Mouse (Mus musculus): ENCODE results near the gene Wdr24. TPM values are rescaled to one million over a fixed set of nuclear protein-coding genes. Genes with fewer than 3 reads are reported as not detected.
"Not testable (repeated sequence)": the region's sequence is repeated elsewhere in the genome, so short reads cannot be mapped to it uniquely, and the experiment has no call there.

Wdr24 gene
- polyA plus RNA-seq, 1 experiment from 2014 or later: 8.8 TPM

DNA sequence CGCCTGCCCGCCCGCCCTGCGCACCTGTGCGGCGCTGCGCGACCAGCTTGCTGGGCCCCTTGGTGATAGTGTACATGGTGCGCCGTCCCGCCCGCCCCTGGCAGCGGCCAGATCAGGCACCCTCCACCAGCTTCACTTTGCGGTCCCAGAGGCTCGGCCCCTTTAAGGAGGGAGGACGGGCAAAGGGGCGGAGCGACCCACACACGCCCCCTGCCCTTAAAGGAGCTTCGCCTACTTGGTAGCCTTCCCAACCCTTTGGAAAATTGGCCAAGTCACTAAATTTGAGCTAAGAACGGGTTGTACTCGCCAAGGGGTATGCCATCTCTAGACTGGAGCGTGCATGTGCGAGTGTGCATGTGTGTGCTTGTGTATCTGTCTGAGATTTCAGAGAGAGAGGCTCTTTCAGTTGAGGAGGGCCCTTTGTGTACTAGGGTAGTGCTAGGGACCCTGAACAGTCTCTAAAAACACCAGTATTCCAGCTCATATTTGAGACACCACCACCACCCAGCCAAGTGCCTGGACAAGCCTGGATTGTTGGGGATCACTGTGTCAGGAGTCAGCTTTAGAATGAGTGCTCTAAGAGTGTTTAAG, 45.3 kb downstream of the Wdr24 start, which contains the start of gene Mcrip2:
Gene Mcrip2 (minus strand): TSS at position 164 of the 591 bp plus-strand sequence.
- Histone ChIP-seq H3K79me2 (ENCODE audit: inconsistent target) (no peaks in the 10 kb centered on the region; the same call in 1 of the 2 replicates), H3K36me3 (ENCODE audit: inconsistent target) (no peaks in the 10 kb centered on the region), H3K27ac (0 out of 2 replicates have a peak within 1 kb of the TSS, but pooled peaks have one; percentile 19), H3K4me3 (ENCODE audit: inconsistent target) (peak within 1 kb of the TSS; percentile 40)
- WGBS (ENCODE audit: missing documents): 2% methylated on average over 24 of the region's 24 CpGs

DNA sequence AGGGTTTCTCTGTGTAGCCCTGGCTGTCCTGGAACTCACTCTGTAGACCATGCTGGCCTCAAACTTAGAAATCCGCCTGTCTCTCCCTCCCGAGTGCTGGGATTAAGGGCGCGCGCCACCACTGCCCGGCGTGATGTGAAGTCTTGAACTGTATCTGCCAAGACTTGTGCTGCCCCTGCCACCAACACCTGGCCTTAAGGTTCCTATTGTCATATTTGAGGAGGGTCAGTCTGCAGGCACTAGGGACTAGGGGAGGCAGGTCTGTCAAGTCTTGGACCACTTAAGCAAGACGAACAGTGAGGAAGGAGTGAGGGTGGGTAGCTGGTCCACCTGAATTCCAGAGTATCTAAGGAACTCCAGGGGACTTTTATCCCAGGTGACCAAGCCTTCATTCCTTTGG, 46.1 kb downstream of the Wdr24 start:
- WGBS (ENCODE audit: missing documents): 99% methylated on average over 8 of the region's 8 CpGs
- Histone ChIP-seq H3K27ac (no peak overlapping the region), H3K79me2 (ENCODE audit: inconsistent target) (no peaks in the 10 kb centered on the region; the same call in 1 of the 2 replicates), H3K36me3 (ENCODE audit: inconsistent target) (no peaks in the 10 kb centered on the region), H3K4me3 (ENCODE audit: inconsistent target) (no peak overlapping the region)

GRCm38 (mm10) chr17:25869954-25870353, 46.5 kb downstream of the Wdr24 start:
- 100% methylated on average over 2 of the region's 2 CpGs for WGBS (ENCODE audit: missing documents)
- no peak overlapping the region for H3K4me3 ChIP-seq (ENCODE audit: inconsistent target)
- H3K27ac ChIP-seq: no peak overlapping the region
- H3K79me2 ChIP-seq (ENCODE audit: inconsistent target): no peaks in the 10 kb centered on the region; the same call in 1 of the 2 replicates
- no peaks in the 10 kb centered on the region for H3K36me3 ChIP-seq (ENCODE audit: inconsistent target)

DNA sequence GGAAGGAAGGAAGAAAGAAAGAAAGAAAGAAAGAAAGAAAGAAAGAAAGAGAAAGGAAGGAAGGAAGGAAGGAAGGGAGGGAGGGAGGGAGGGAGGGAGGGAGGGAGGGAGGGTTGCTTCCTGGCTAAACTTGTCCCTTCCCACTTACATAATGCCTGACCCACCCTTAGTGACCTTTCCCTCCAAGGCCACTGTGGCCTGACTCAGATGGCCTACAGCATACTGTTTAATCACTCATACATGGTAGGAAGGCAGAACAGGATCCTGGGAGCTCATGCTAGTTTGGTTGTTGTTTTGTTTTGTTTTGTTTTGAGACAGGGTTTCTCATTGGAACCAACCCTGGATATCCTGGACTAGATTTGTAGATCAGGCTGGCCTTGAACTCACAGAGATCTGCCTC, 48.1 kb downstream of the Wdr24 start:
- not testable (repeated sequence) for H3K27ac ChIP-seq; H3K36me3 ChIP-seq (ENCODE audit: inconsistent target); H3K4me3 ChIP-seq (ENCODE audit: inconsistent target); H3K79me2 ChIP-seq (ENCODE audit: inconsistent target)

DNA sequence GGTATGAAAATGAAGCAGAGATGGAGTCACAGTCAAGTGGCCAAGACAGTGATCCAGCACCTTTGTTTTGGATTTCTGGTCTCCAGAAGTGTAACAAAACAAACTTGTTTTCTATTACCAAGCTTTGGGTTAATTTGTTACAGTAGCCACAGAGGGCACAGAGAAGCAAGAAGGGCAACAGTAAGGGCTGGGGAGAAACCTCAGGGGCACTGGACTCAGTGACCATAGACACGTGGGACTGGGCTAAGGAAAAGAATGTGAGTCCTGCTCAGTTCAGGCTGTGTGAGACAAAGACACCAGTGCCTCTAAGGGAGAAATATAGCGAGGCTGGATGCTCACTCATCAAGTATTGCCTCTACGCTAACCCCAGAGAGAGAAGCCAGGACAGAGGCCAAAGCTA, 49.2 kb downstream of the Wdr24 start:
- 89% methylated on average over 3 of the region's 3 CpGs for WGBS (ENCODE audit: missing documents)
- Histone ChIP-seq H3K36me3 (ENCODE audit: inconsistent target) (no peaks in the 10 kb centered on the region), H3K79me2 (ENCODE audit: inconsistent target) (no peaks in the 10 kb centered on the region), H3K4me3 (ENCODE audit: inconsistent target) (no peak overlapping the region), H3K27ac (no peak overlapping the region)

GRCm38 (mm10) chr17:25873405-25874147, 50.1 kb downstream of the Wdr24 start:
- H3K79me2 ChIP-seq (ENCODE audit: inconsistent target): no peaks in the 10 kb centered on the region
- no peak overlapping the region for H3K4me3 ChIP-seq (ENCODE audit: inconsistent target)
- 87% methylated on average over 8 of the region's 11 CpGs for WGBS (ENCODE audit: missing documents)
- H3K27ac ChIP-seq: no peak overlapping the region
- no peaks in the 10 kb centered on the region for H3K36me3 ChIP-seq (ENCODE audit: inconsistent target)

- Histone ChIP-seq H3K36me3 (ENCODE audit: inconsistent target) (no peaks in the 10 kb centered on the region), H3K79me2 (ENCODE audit: inconsistent target) (no peaks in the 10 kb centered on the region), H3K4me3 (ENCODE audit: inconsistent target) (peak overlapping the region; percentile 46), H3K27ac (peak overlapping the region; percentile 31)
- 16% methylated on average over 14 of the region's 14 CpGs for WGBS (ENCODE audit: missing documents)
Observed at GRCm38 (mm10) chr17:25874148-25874720, 50.8 kb downstream of the Wdr24 start.

DNA sequence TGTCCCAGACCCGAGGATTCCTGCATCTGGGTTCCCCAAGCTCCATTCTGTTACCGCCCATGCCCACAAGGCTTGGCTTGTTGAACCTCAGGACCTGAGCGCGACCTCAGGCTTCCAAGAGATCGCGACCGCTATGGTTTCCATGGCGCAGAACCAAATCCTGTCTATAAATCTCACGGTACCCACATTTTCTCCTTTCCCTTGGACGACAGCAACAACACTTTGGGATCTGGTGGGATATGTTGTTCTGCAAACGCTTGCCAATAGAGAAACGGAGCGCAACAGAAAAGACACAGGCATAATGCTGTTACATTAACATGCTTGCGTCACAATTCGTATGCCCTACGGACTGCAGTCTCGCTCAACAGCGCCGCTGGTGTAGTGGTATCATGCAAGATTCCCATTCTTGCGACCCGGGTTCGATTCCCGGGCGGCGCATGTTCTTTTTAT, 51.3 kb downstream of the Wdr24 start, which contains the start of gene Mettl26:
Gene Mettl26 (plus strand): TSS at position 354 of the 450 bp plus-strand sequence.
- Histone ChIP-seq H3K27ac (peak within 1 kb of the TSS; percentile 31), H3K36me3 (ENCODE audit: inconsistent target) (no peaks in the 10 kb centered on the region), H3K4me3 (ENCODE audit: inconsistent target) (peak within 1 kb of the TSS; percentile 46), H3K79me2 (ENCODE audit: inconsistent target) (no peaks in the 10 kb centered on the region)
- under 1% methylated on average over 25 of the region's 25 CpGs for WGBS (ENCODE audit: missing documents)

- Histone ChIP-seq H3K4me3 (ENCODE audit: inconsistent target) (peak overlapping the region; percentile 46), H3K27ac (peak overlapping the region; percentile 31; the same call in 1 of the 2 replicates), H3K36me3 (ENCODE audit: inconsistent target) (no peaks in the 10 kb centered on the region), H3K79me2 (ENCODE audit: inconsistent target) (no peaks in the 10 kb centered on the region)
- WGBS (ENCODE audit: missing documents): 2% methylated on average over 59 of the region's 59 CpGs
Observed at GRCm38 (mm10) chr17:25875171-25876136, 52.0 kb downstream of the Wdr24 start.

DNA sequence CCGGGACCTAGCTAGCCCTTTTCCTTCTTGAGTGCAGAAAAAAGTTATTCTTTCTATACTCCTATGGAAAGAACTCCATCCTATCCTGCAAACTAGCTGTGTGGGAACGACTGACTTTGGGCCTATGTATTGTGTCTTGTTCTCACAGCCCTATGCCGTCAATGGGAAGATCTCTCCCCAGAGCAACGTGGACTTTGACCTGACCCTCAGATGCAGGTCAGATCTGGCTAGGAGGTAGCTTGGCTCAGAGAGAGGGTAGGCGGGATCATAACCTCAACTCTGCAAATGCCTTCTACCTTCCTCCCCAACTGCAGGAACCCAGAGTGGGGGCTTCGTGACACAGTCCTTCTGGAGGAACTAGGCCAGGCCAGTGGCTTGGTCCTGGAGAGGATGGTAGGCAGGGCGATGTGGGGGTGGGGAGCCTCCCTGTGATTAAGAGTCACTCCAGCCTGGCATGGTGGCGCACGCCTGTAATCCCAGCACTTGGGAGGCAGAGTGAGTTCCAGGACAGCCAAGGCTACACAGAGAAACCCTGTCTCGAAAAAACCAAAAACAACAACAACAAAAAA, 53.0 kb downstream of the Wdr24 start:
- no peaks in the 10 kb centered on the region for H3K79me2 ChIP-seq (ENCODE audit: inconsistent target)
- H3K36me3 ChIP-seq (ENCODE audit: inconsistent target): no peaks in the 10 kb centered on the region
- no peak overlapping the region for H3K4me3 ChIP-seq (ENCODE audit: inconsistent target)
- 87% methylated on average over 10 of the region's 10 CpGs for WGBS (ENCODE audit: missing documents)
- no peak overlapping the region for H3K27ac ChIP-seq

- Histone ChIP-seq H3K79me2 (ENCODE audit: inconsistent target) (no peaks in the 10 kb centered on the region), H3K36me3 (ENCODE audit: inconsistent target) (peaks cover 3% of the 10 kb centered on the region), H3K4me3 (ENCODE audit: inconsistent target) (no peak overlapping the region), H3K27ac (no peak overlapping the region)
- WGBS (ENCODE audit: missing documents): 96% methylated on average over 2 of the region's 3 CpGs
Observed at GRCm38 (mm10) chr17:25877025-25877424, 53.6 kb downstream of the Wdr24 start.

DNA sequence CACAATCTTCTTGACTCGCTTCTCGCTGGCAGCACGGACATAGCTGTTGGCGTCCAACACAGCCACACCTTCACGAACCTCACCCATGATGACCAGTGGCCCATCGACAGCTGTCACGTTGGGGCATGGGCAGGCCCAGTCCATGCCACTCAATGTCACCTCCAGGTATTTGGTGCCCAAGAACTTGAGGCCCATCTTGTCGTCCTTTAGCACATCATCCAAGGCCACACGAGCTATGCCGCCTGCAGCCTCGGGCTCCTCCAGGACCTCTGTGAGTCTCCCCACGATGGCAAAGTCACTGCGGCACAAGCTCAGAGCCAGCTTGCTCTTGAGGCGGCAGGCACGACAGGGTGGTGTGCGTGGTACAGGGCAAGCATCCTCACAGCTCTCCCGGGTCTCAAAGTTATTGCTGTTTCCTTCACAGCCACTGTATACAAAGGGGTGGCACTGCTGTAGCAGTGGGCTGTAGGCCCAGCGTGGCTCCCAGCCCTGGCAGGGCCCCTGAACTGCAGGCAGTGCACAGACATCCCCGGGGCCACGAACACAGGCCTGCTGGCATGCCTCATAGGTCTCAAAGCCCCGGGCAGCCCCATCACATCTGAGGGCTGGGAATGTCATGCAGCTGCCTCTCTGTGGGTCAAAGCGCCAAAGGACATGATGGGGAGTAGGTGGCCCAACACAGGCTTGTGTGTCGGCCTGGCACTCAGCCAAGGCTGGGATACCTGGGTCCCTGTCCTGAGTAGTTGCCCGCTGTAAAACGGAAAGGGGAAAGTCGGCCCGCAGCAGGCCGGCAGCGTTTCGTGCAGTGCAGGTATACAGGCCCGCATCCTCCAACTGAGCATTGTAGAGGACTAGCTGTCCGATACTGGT, 54.5 kb downstream of the Wdr24 start:
- H3K4me3 ChIP-seq (ENCODE audit: inconsistent target): no peak overlapping the region
- H3K79me2 ChIP-seq (ENCODE audit: inconsistent target): no peaks in the 10 kb centered on the region
- WGBS (ENCODE audit: missing documents): 95% methylated on average over 32 of the region's 32 CpGs
- no peak overlapping the region for H3K27ac ChIP-seq
- peaks cover 12% of the 10 kb centered on the region for H3K36me3 ChIP-seq (ENCODE audit: inconsistent target)
